Mouse (Mus musculus) megakaryocyte, embryonic 14.5 days (primary cell): ENCODE data around the gene Arel1.

ENCODE experiments used
- FLI1 ChIP-seq: IDR thresholded peaks from 2 replicates; pipeline ENCODE4 v1.6.1; 2012; ENCODE audit warnings: low read length, inconsistent platforms, mixed read lengths
- GATA1 ChIP-seq: IDR thresholded peaks from 3 replicates; pipeline ENCODE4 v1.6.1; 2012; ENCODE audit warnings: mixed read lengths, low read length, inconsistent platforms, borderline replicate concordance

DNA sequence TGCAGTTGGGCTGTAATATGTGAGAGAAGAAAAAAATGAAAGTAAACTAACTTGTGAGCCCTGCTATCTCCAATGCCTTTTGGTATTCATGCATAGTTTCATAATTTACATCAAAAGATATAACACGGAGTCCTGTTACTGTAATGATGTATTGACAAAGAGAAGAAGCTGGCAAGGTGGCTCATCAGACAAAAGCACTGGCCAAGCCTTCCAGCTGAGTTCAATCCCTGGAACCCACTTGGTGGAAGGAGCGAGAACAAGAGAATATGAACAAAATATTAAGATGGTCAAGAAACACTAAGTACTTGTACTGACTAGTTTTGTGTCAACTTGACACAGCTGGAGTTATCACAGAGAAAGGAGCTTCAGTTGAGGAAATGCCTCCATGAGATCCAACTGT is 98.4 kb downstream of the Arel1 start:
- TF ChIP-seq GATA1, result no peak
- TF ChIP-seq FLI1, result no peak
